Mouse (Mus musculus): ENCODE results near the gene Magi2. TPM values are rescaled to one million over a fixed set of nuclear protein-coding genes. Genes with fewer than 3 reads are reported as not detected.

Magi2 gene
- polyA plus RNA-seq, 2 experiments, result 0.08 to 0.15 TPM

- WGBS (ENCODE audit: insufficient replicate concordance), result 27% methylated on average over 3 of the region's 3 CpGs
- ATAC-seq (ENCODE audit: insufficient read depth) (no peak), DNase-seq (ENCODE audit: low read depth in 3 of 3, low spot score in 3 of 3) (peak in 1 of 3 experiments; percentile 4)
These were observed 664.9 kb downstream of the Magi2 start for GRCm38 (mm10) chr5:19891693-19892092.

GRCm38 (mm10) chr5:19895893-19896292 lies 669.1 kb downstream of the Magi2 start:
- no peak for ATAC-seq (ENCODE audit: insufficient read depth)
- H3K4me3 ChIP-seq (ENCODE audit: insufficient read depth in 1 of 2, low read depth in 2 of 2, low read length in 2 of 2), result no peak overlapping the region
- no peaks in the 10 kb centered on the region for H3K36me3 ChIP-seq (replicated peaks; ENCODE audit: control insufficient read depth, insufficient read depth, low read depth)
- H3K4me1 ChIP-seq (replicated peaks; ENCODE audit: control insufficient read depth in 2 of 2, insufficient read depth in 2 of 2, low read length in 1 of 2), result no peaks in the 10 kb centered on the region
- H3K27ac ChIP-seq, result no peak overlapping the region
- no peaks in the 10 kb centered on the region for H3K27me3 ChIP-seq (ENCODE audit: control insufficient read depth, insufficient read depth, low read length)
- no peak overlapping the region for H3K4me2 ChIP-seq (ENCODE audit: low read depth)
- DNase-seq (ENCODE audit: low read depth in 3 of 3, low spot score in 3 of 3), result no peak
- no peak for TF ChIP-seq EP300 (IDR thresholded peaks at IDR 0.05; ENCODE audit: low read depth)
- TF ChIP-seq CTCF (IDR thresholded peaks at IDR 0.05; ENCODE audit: low read depth), result no peak
- no peak overlapping the region for H3K9ac ChIP-seq (replicated peaks)
- WGBS (ENCODE audit: insufficient replicate concordance), result 20% methylated on average over 6 of the region's 6 CpGs
- H3K9me3 ChIP-seq (ENCODE audit: control insufficient read depth, low read length), result no peaks in the 10 kb centered on the region

More at GRCm38 (mm10) chr5:19891693-19892092, 664.9 kb downstream of the Magi2 start:
- Histone ChIP-seq H3K9me3 (ENCODE audit: control insufficient read depth, low read length) (no peaks in the 10 kb centered on the region), H3K9ac (replicated peaks) (no peak overlapping the region), H3K4me1 (replicated peaks; ENCODE audit: control insufficient read depth in 2 of 2, insufficient read depth in 2 of 2, low read length in 1 of 2) (no peaks in the 10 kb centered on the region), H3K27ac (no peak overlapping the region), H3K36me3 (replicated peaks; ENCODE audit: control insufficient read depth, insufficient read depth, low read depth) (no peaks in the 10 kb centered on the region), H3K4me2 (ENCODE audit: low read depth) (no peak overlapping the region), H3K4me3 (ENCODE audit: insufficient read depth in 1 of 2, low read depth in 2 of 2, low read length in 2 of 2) (no peak overlapping the region), H3K27me3 (ENCODE audit: control insufficient read depth, insufficient read depth, low read length) (no peaks in the 10 kb centered on the region)
- TF ChIP-seq EP300 (IDR thresholded peaks at IDR 0.05; ENCODE audit: low read depth) (no peak), CTCF (IDR thresholded peaks at IDR 0.05; ENCODE audit: low read depth) (no peak)

GRCm38 (mm10) chr5:19901625-19902024 lies 674.8 kb downstream of the Magi2 start:
- no peak overlapping the region for H3K4me2 ChIP-seq (ENCODE audit: low read depth)
- H3K9ac ChIP-seq (replicated peaks), result no peak overlapping the region
- no peaks in the 10 kb centered on the region for H3K4me1 ChIP-seq (replicated peaks; ENCODE audit: control insufficient read depth in 2 of 2, insufficient read depth in 2 of 2, low read length in 1 of 2)
- no peaks in the 10 kb centered on the region for H3K27me3 ChIP-seq (ENCODE audit: control insufficient read depth, insufficient read depth, low read length)
- ATAC-seq (ENCODE audit: insufficient read depth) (no peak), DNase-seq (ENCODE audit: low read depth in 3 of 3, low spot score in 3 of 3) (no peak)
- H3K36me3 ChIP-seq (replicated peaks; ENCODE audit: control insufficient read depth, insufficient read depth, low read depth), result no peaks in the 10 kb centered on the region
- H3K9me3 ChIP-seq (ENCODE audit: control insufficient read depth, low read length), result no peaks in the 10 kb centered on the region
- H3K27ac ChIP-seq, result no peak overlapping the region
- no peak for TF ChIP-seq EP300 (IDR thresholded peaks at IDR 0.05; ENCODE audit: low read depth)
- TF ChIP-seq CTCF (IDR thresholded peaks at IDR 0.05; ENCODE audit: low read depth), result no peak
- WGBS (ENCODE audit: insufficient replicate concordance), result 39% methylated on average over 8 of the region's 8 CpGs
- H3K4me3 ChIP-seq (ENCODE audit: insufficient read depth in 1 of 2, low read depth in 2 of 2, low read length in 2 of 2), result no peak overlapping the region

GRCm38 (mm10) chr5:19906636-19907035 lies 679.8 kb downstream of the Magi2 start:
- H3K27ac ChIP-seq, result no peak overlapping the region
- H3K4me3 ChIP-seq (ENCODE audit: insufficient read depth in 1 of 2, low read depth in 2 of 2, low read length in 2 of 2), result no peak overlapping the region
- DNase-seq (ENCODE audit: low read depth in 3 of 3, low spot score in 3 of 3), result no peak
- H3K27me3 ChIP-seq (ENCODE audit: control insufficient read depth, insufficient read depth, low read length), result 0 out of 2 replicates have a peak, but pooled peaks cover 5% of the 10 kb centered on the region
- H3K4me1 ChIP-seq (replicated peaks; ENCODE audit: control insufficient read depth in 2 of 2, insufficient read depth in 2 of 2, low read length in 1 of 2), result no peaks in the 10 kb centered on the region
- no peak overlapping the region for H3K9ac ChIP-seq (replicated peaks)
- H3K9me3 ChIP-seq (ENCODE audit: control insufficient read depth, low read length), result no peaks in the 10 kb centered on the region
- no peak overlapping the region for H3K4me2 ChIP-seq (ENCODE audit: low read depth)
- 46% methylated on average over 4 of the region's 4 CpGs for WGBS (ENCODE audit: insufficient replicate concordance)
- ATAC-seq (ENCODE audit: insufficient read depth), result no peak
- no peaks in the 10 kb centered on the region for H3K36me3 ChIP-seq (replicated peaks; ENCODE audit: control insufficient read depth, insufficient read depth, low read depth)
- no peak for TF ChIP-seq CTCF (IDR thresholded peaks at IDR 0.05; ENCODE audit: low read depth)
- TF ChIP-seq EP300 (IDR thresholded peaks at IDR 0.05; ENCODE audit: low read depth), result no peak

- no peak overlapping the region for H3K4me3 ChIP-seq (ENCODE audit: insufficient read depth in 1 of 2, low read depth in 2 of 2, low read length in 2 of 2)
These were observed 680.6 kb downstream of the Magi2 start for GRCm38 (mm10) chr5:19907381-19907982.

More at GRCm38 (mm10) chr5:19907381-19907982, 680.6 kb downstream of the Magi2 start:
- Histone ChIP-seq H3K9ac (replicated peaks) (no peak overlapping the region), H3K27me3 (ENCODE audit: control insufficient read depth, insufficient read depth, low read length) (0 out of 2 replicates have a peak, but pooled peaks cover 5% of the 10 kb centered on the region), H3K9me3 (ENCODE audit: control insufficient read depth, low read length) (no peaks in the 10 kb centered on the region), H3K36me3 (replicated peaks; ENCODE audit: control insufficient read depth, insufficient read depth, low read depth) (no peaks in the 10 kb centered on the region), H3K4me2 (ENCODE audit: low read depth) (0 out of 2 replicates have a peak overlapping the region, but pooled peaks have one; percentile 15), H3K27ac (no peak overlapping the region), H3K4me1 (replicated peaks; ENCODE audit: control insufficient read depth in 2 of 2, insufficient read depth in 2 of 2, low read length in 1 of 2) (no peaks in the 10 kb centered on the region)
- TF ChIP-seq EP300 (IDR thresholded peaks at IDR 0.05; ENCODE audit: low read depth) (no peak), CTCF (IDR thresholded peaks at IDR 0.05; ENCODE audit: low read depth) (no peak)
- ATAC-seq (ENCODE audit: insufficient read depth) (no peak), DNase-seq (ENCODE audit: low read depth in 3 of 3, low spot score in 3 of 3) (no peak)
- WGBS (ENCODE audit: insufficient replicate concordance), result 9% methylated on average over 12 of the region's 12 CpGs
